Mouse (Mus musculus) central nervous system, embryonic 11.5 days (tissue): Measurements from ENCODE around the gene Reg4. TPM values are rescaled to one million over a fixed set of nuclear protein-coding genes. Genes with fewer than 3 reads are reported as not detected.

Source experiments
- polyA plus RNA-seq: library from polyadenylated mRNA; depleted of rRNA; stranded (reverse); fragments of >200 nt; gene quantifications from 2 replicates; pipeline ENCODE4 v1.2.3, GENCODE M21; 2012; rRNA removed

The Reg4 gene
- not detected in 2 replicates for polyA plus RNA-seq

GRCm38 (mm10) chr3:98221856-98222255, at the start of gene Reg4:
TSS of gene Reg4 (plus strand) at chr3:98222156.

GRCm38 (mm10) chr3:98280204-98280932, 58.4 kb downstream of the Reg4 start, which contains the start of gene Hmgcs2:
TSS of gene Hmgcs2 (plus strand) at chr3:98280435.

Other genes starting within 250 kb of the Reg4 start
- 15.1 and 23.3 TPM in 2 replicates for gene Notch2, start 208.6 kb upstream of the Reg4 start, polyA plus RNA-seq
- 0.06 TPM in 1 of 2 replicates, not detected in the other for gene Adam30, start 61.5 kb upstream of the Reg4 start, polyA plus RNA-seq
- 2.6 and 2.9 TPM in 2 replicates for gene Hmgcs2, start 58.3 kb downstream of the Reg4 start, polyA plus RNA-seq
- 195 and 372 TPM in 2 replicates for gene Phgdh, start 117.8 kb downstream of the Reg4 start, polyA plus RNA-seq
- gene Zfp697, start 160.3 kb downstream of the Reg4 start, polyA plus RNA-seq, result 11.6 and 13.4 TPM in 2 replicates
- gene Gm4450, start 235.0 kb downstream of the Reg4 start, polyA plus RNA-seq, result not detected in 2 replicates